Mouse (Mus musculus): ENCODE data around the gene Tfeb. TPM values are rescaled to one million over a fixed set of nuclear protein-coding genes. Genes with fewer than 3 reads are reported as not detected.

Gene Tfeb
- polyA plus RNA-seq, 1 experiment from 2014 or later, result 5.8 TPM

DNA sequence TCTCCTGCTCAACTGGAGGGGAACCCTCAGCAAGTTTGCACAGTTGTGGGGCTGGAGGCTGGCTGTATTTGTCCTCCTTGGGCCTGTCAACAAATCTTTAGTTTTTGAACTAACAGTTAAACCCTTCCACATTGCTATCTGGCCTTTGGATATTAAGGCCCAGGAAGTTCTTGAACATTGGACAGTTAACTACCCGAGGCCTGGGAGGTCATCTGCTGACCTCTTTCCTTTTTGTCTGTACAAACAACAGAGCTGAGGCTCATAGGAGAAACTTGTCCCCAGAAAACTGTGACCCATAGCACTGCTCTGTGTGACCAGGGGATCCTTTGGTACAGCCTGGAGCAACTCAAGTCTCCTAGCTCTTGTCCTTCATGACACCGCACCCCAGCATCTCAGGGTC, 37.8 kb upstream of the Tfeb start:
- peaks cover 13% of the 10 kb centered on the region for H3K27me3 ChIP-seq (ENCODE audit: insufficient read depth, low read length)
- WGBS (ENCODE audit: insufficient replicate concordance), result 69% methylated on average over 2 of the region's 2 CpGs
- no peak for TF ChIP-seq CTCF (IDR thresholded peaks at IDR 0.05; ENCODE audit: low read depth)
- no peak for TF ChIP-seq EP300 (IDR thresholded peaks at IDR 0.05; ENCODE audit: low read depth)
- no peaks in the 10 kb centered on the region for H3K36me3 ChIP-seq (replicated peaks; ENCODE audit: insufficient read depth, low read length)
- H3K4me2 ChIP-seq (ENCODE audit: low read depth, low read length), result no peak overlapping the region
- H3K9me3 ChIP-seq (ENCODE audit: low read length), result no peaks in the 10 kb centered on the region
- H3K27ac ChIP-seq (ENCODE audit: low read depth), result no peak overlapping the region
- H3K4me1 ChIP-seq (ENCODE audit: insufficient read depth), result peaks cover 14% of the 10 kb centered on the region
- ATAC-seq (no peak), DNase-seq (no peak)
- H3K9ac ChIP-seq (replicated peaks), result no peak overlapping the region
- H3K4me3 ChIP-seq (ENCODE audit: low read depth, low read length), result no peak overlapping the region

- Histone ChIP-seq H3K4me1 (ENCODE audit: insufficient read depth) (peaks cover 3% of the 10 kb centered on the region; the same call in 1 of the 2 replicates), H3K9ac (replicated peaks) (no peak overlapping the region), H3K4me3 (ENCODE audit: low read depth, low read length) (no peak overlapping the region), H3K27me3 (ENCODE audit: insufficient read depth, low read length) (0 out of 2 replicates have a peak, but pooled peaks cover 5% of the 10 kb centered on the region), H3K27ac (ENCODE audit: low read depth) (no peak overlapping the region), H3K36me3 (replicated peaks; ENCODE audit: insufficient read depth, low read length) (no peaks in the 10 kb centered on the region), H3K9me3 (ENCODE audit: low read length) (no peaks in the 10 kb centered on the region), H3K4me2 (ENCODE audit: low read depth, low read length) (no peak overlapping the region)
- no peak for ATAC-seq
- WGBS (ENCODE audit: insufficient replicate concordance), result 74% methylated on average over 9 of the region's 9 CpGs
- no peak for DNase-seq
- TF ChIP-seq CTCF (IDR thresholded peaks at IDR 0.05; ENCODE audit: low read depth) (no peak), EP300 (IDR thresholded peaks at IDR 0.05; ENCODE audit: low read depth) (no peak)
Measured at GRCm38 (mm10) chr17:47701793-47702192, 35.0 kb upstream of the Tfeb start.

GRCm38 (mm10) chr17:47702548-47703345, 34.1 kb upstream of the Tfeb start:
- no peak overlapping the region for H3K4me2 ChIP-seq (ENCODE audit: low read depth, low read length)
- H3K9me3 ChIP-seq (ENCODE audit: low read length), result no peaks in the 10 kb centered on the region
- H3K27me3 ChIP-seq (ENCODE audit: insufficient read depth, low read length), result 0 out of 2 replicates have a peak, but pooled peaks cover 5% of the 10 kb centered on the region
- no peak overlapping the region for H3K4me3 ChIP-seq (ENCODE audit: low read depth, low read length)
- no peak overlapping the region for H3K27ac ChIP-seq (ENCODE audit: low read depth)
- DNase-seq (no peak), ATAC-seq (no peak)
- no peaks in the 10 kb centered on the region for H3K36me3 ChIP-seq (replicated peaks; ENCODE audit: insufficient read depth, low read length)
- WGBS (ENCODE audit: insufficient replicate concordance), result 58% methylated on average over 24 of the region's 28 CpGs
- H3K4me1 ChIP-seq (ENCODE audit: insufficient read depth), result peaks cover 3% of the 10 kb centered on the region; the same call in 1 of the 2 replicates
- no peak overlapping the region for H3K9ac ChIP-seq (replicated peaks)
- TF ChIP-seq EP300 (IDR thresholded peaks at IDR 0.05; ENCODE audit: low read depth), result no peak
- TF ChIP-seq CTCF (IDR thresholded peaks at IDR 0.05; ENCODE audit: low read depth), result no peak

- no peaks in the 10 kb centered on the region for H3K9me3 ChIP-seq (ENCODE audit: low read length)
- H3K36me3 ChIP-seq (replicated peaks; ENCODE audit: insufficient read depth, low read length), result no peaks in the 10 kb centered on the region
- no peak for DNase-seq
- no peak for TF ChIP-seq EP300 (IDR thresholded peaks at IDR 0.05; ENCODE audit: low read depth)
- TF ChIP-seq CTCF (IDR thresholded peaks at IDR 0.05; ENCODE audit: low read depth), result no peak
- 0 out of 2 replicates have a peak, but pooled peaks cover 5% of the 10 kb centered on the region for H3K27me3 ChIP-seq (ENCODE audit: insufficient read depth, low read length)
- H3K4me1 ChIP-seq (ENCODE audit: insufficient read depth), result peaks cover 3% of the 10 kb centered on the region; the same call in 1 of the 2 replicates
- no peak overlapping the region for H3K4me2 ChIP-seq (ENCODE audit: low read depth, low read length)
- no peak overlapping the region for H3K9ac ChIP-seq (replicated peaks)
- no peak overlapping the region for H3K4me3 ChIP-seq (ENCODE audit: low read depth, low read length)
- no peak overlapping the region for H3K27ac ChIP-seq (ENCODE audit: low read depth)
- ATAC-seq, result no peak
- 43% methylated on average over 20 of the region's 20 CpGs for WGBS (ENCODE audit: insufficient replicate concordance)
Measured at GRCm38 (mm10) chr17:47703556-47703955, 33.3 kb upstream of the Tfeb start.

DNA sequence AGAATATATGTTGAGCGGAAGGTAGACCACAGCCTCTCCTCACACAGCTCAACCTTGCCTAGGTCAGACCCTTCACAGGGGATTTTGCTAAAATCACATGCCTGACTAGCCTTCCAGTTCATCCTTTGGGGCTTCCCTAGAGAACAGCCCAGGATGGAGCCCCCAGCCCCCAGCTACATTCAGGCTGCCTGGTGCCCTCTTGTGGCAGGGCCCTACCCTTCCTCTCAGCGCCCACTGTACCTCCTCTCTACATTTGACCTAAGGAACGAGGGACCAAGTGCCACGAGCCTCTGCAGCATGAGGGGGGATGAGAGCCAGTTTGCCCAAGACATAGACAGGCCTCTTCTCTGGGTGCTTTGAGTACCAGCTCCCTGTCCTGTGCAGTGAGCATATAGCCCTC, 32.1 kb upstream of the Tfeb start:
- no peak for TF ChIP-seq EP300 (IDR thresholded peaks at IDR 0.05; ENCODE audit: low read depth)
- 0 out of 2 replicates have a peak, but pooled peaks have one; percentile 9 for TF ChIP-seq CTCF (IDR thresholded peaks at IDR 0.05; ENCODE audit: low read depth)
- Histone ChIP-seq H3K4me1 (ENCODE audit: insufficient read depth) (peaks cover 3% of the 10 kb centered on the region; the same call in 1 of the 2 replicates), H3K9ac (replicated peaks) (no peak overlapping the region), H3K4me2 (ENCODE audit: low read depth, low read length) (no peak overlapping the region), H3K27me3 (ENCODE audit: insufficient read depth, low read length) (0 out of 2 replicates have a peak, but pooled peaks cover 5% of the 10 kb centered on the region), H3K36me3 (replicated peaks; ENCODE audit: insufficient read depth, low read length) (no peaks in the 10 kb centered on the region), H3K4me3 (ENCODE audit: low read depth, low read length) (no peak overlapping the region), H3K27ac (ENCODE audit: low read depth) (no peak overlapping the region), H3K9me3 (ENCODE audit: low read length) (no peaks in the 10 kb centered on the region)
- ATAC-seq, result no peak
- no peak for DNase-seq
- WGBS (ENCODE audit: insufficient replicate concordance), result 62% methylated on average over 4 of the region's 4 CpGs

- WGBS (ENCODE audit: insufficient replicate concordance), result 50% methylated on average over 1 of the region's 1 CpGs
- H3K36me3 ChIP-seq (replicated peaks; ENCODE audit: insufficient read depth, low read length), result no peaks in the 10 kb centered on the region
- H3K9me3 ChIP-seq (ENCODE audit: low read length), result no peaks in the 10 kb centered on the region
- ATAC-seq (no peak), DNase-seq (no peak)
- TF ChIP-seq EP300 (IDR thresholded peaks at IDR 0.05; ENCODE audit: low read depth) (no peak), CTCF (IDR thresholded peaks at IDR 0.05; ENCODE audit: low read depth) (no peak)
- H3K27me3 ChIP-seq (ENCODE audit: insufficient read depth, low read length), result 0 out of 2 replicates have a peak, but pooled peaks cover 5% of the 10 kb centered on the region
- H3K4me3 ChIP-seq (ENCODE audit: low read depth, low read length), result no peak overlapping the region
- H3K9ac ChIP-seq (replicated peaks), result no peak overlapping the region
- H3K27ac ChIP-seq (ENCODE audit: low read depth), result no peak overlapping the region
- H3K4me2 ChIP-seq (ENCODE audit: low read depth, low read length), result no peak overlapping the region
- no peaks in the 10 kb centered on the region for H3K4me1 ChIP-seq (ENCODE audit: insufficient read depth)
Measured at GRCm38 (mm10) chr17:47706196-47706595, 30.6 kb upstream of the Tfeb start.

Data from liver, postnatal 0 days (tissue).